Mouse (Mus musculus): ENCODE measurements around the gene Sema5a.

DNA sequence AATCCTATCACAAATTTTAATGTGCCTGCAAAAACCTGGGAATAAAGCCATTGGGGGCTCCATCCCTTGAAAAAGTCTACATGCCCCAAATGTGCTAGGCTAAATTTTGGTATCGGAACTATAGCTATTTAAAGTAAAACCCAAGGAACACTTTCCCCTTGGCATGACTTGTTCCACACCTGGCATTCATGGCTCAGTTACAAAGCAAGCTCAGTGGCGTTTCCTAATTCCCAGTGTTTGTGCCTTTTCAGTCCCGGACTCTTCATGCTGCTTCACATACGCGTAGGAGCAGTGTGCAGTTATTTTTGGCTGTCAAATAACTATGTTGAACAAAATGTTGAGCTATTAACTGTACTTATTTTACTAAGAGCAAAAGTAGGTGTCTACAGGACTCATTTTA lies 104.7 kb downstream of the Sema5a start:
- TF ChIP-seq GATA1 (IDR thresholded peaks at IDR 0.05; ENCODE audit: low read length) (no peak), TAL1 (IDR thresholded peaks at IDR 0.05; ENCODE audit: low read length) (no peak)
